Comparison of ENCODE assay signal across 20 mouse cellular contexts in genomic region chr1:52011227-52011626, GRCm38 (mm10). TPM values are rescaled to one million over a fixed set of nuclear protein-coding genes. Genes with fewer than 3 reads are reported as not detected.
DNase-seq lines count a peak whose midpoint lies in the region; ATAC-seq and TF ChIP-seq lines count a peak whose summit lies in the region.
"Had no signal": no experiment of that assay in that cellular context is flagged by ENCODE, and none has a peak within 500 bp of the region (broad histone marks: within the 10 kb centered on the region; RNA-seq: fewer than 3 reads in every experiment).

No protein-coding gene starts in this region.

- TF ChIP-seq EP300 in CH12.LX (IDR thresholded peaks at IDR 0.05; ENCODE audit: low read length): no peak
- no peak for TF ChIP-seq EP300 in liver, postnatal 0 days (IDR thresholded peaks at IDR 0.05; ENCODE audit: low read depth)

- peak; percentile 89 for DNase-seq in heart, adult 11 months
- DNase-seq in heart, postnatal 10 days: no peak
- DNase-seq in CH12.LX (ENCODE audit: extremely low read depth): no peak
- DNase-seq in liver, postnatal 0 days: peak; percentile 16
- DNase-seq in splenic B cell, adult 2 months (ENCODE audit: low read depth, low spot score): peak; percentile 72
- DNase-seq in midbrain, postnatal 0 days (ENCODE audit: low spot score): no peak
- no peak for DNase-seq in left cerebral cortex, adult 8-10 months (ENCODE audit: low spot score in 2 of 2)
- no peak for DNase-seq in cerebellum, postnatal 4 days (ENCODE audit: low spot score in 2 of 2)
- DNase-seq: cerebellum, postnatal 10 days; right cerebral cortex, adult 18-20 months had no signal

- H3K27ac ChIP-seq in CH12.LX (ENCODE audit: insufficient read depth, low read depth): no peak overlapping the region
- no peak overlapping the region for H3K27ac ChIP-seq in liver, postnatal 0 days (ENCODE audit: low read depth)
- H3K27ac ChIP-seq in midbrain, postnatal 0 days (ENCODE audit: low read depth, low read length): no peak overlapping the region
- H3K27ac ChIP-seq: embryonic facial prominence, embryonic 13.5 days; heart, embryonic 13.5 days; hindbrain, embryonic 14.5 days; layer of hippocampus, adult 2 months; liver, embryonic 15.5 days; midbrain, embryonic 12.5 days; neural tube, embryonic 12.5 days; stomach, postnatal 0 days had no signal

- no peaks in the 10 kb centered on the region for H3K27me3 ChIP-seq in CH12.LX (replicated peaks)
- H3K27me3 ChIP-seq in liver, postnatal 0 days (ENCODE audit: insufficient read depth, low read length): no peaks in the 10 kb centered on the region
- no peaks in the 10 kb centered on the region for H3K27me3 ChIP-seq in splenic B cell, adult 2 months (ENCODE audit: control insufficient read depth, insufficient read depth, low read length, poor library complexity, severe bottlenecking)
- H3K27me3 ChIP-seq in midbrain, postnatal 0 days (ENCODE audit: insufficient read depth, low read length): no peaks in the 10 kb centered on the region
- H3K27me3 ChIP-seq: liver, embryonic 15.5 days; neural tube, embryonic 12.5 days had no signal

- H3K4me1 ChIP-seq in CH12.LX (ENCODE audit: control insufficient read depth in 1 of 2, insufficient read depth in 2 of 2): peaks cover 13 to 31% of the 10 kb centered on the region in 2 experiments
- H3K4me1 ChIP-seq in liver, postnatal 0 days (ENCODE audit: insufficient read depth): peaks cover 7% of the 10 kb centered on the region; the same call in 1 of the 2 replicates
- no peaks in the 10 kb centered on the region for H3K4me1 ChIP-seq in midbrain, postnatal 0 days (ENCODE audit: insufficient read depth, low read length)
- H3K4me1 ChIP-seq: liver, embryonic 15.5 days had no signal

- no peak for TF ChIP-seq CTCF in CH12.LX (conservative IDR thresholded peaks at IDR 0.05 in 1 of 2, IDR thresholded peaks at IDR 0.05 in 1 of 2; ENCODE audit: low read depth in 2 of 2, low read length in 2 of 2)
- no peak for TF ChIP-seq CTCF in liver, postnatal 0 days (IDR thresholded peaks at IDR 0.05; ENCODE audit: low read depth)
- TF ChIP-seq CTCF in midbrain, postnatal 0 days (IDR thresholded peaks at IDR 0.05): no peak

- no peak overlapping the region for H3K9ac ChIP-seq in CH12.LX (ENCODE audit: insufficient read depth, low read depth)
- H3K9ac ChIP-seq in liver, postnatal 0 days (replicated peaks): no peak overlapping the region
- no peak overlapping the region for H3K9ac ChIP-seq in midbrain, postnatal 0 days (replicated peaks; ENCODE audit: low read length, poor library complexity, severe bottlenecking)
- H3K9ac ChIP-seq: embryonic facial prominence, embryonic 13.5 days; heart, embryonic 13.5 days; hindbrain, embryonic 14.5 days; liver, embryonic 15.5 days; midbrain, embryonic 12.5 days; neural tube, embryonic 12.5 days had no signal

- intact Hi-C loops in heart, postnatal 10 days (cut with DNase I): no loop called here

- WGBS in liver, postnatal 0 days (ENCODE audit: insufficient replicate concordance): 25% methylated on average over 3 of the region's 3 CpGs
- WGBS in midbrain, postnatal 0 days: 62% methylated on average over 2 of the region's 3 CpGs

- H3K79me2 ChIP-seq in CH12.LX (replicated peaks; ENCODE audit: control insufficient read depth, extremely low read depth, insufficient read depth, poor library complexity, severe bottlenecking): no peaks in the 10 kb centered on the region; the same call in 1 of the 2 replicates

- dilution Hi-C loops in CH12.LX (cut with MboI; ENCODE audit: extremely low pct_ligation_motif_present, extremely low pct_unique_long_range_greater_than_20kb, low sequenced_read_pairs): no loop called here

- no peak for TF ChIP-seq POLR2A in CH12.LX (IDR thresholded peaks at IDR 0.05; ENCODE audit: low read depth, low read length)

- H3K4me3 ChIP-seq in CH12.LX (replicated peaks in 1 of 3; ENCODE audit: low read depth in 2 of 3, low read length in 2 of 3, poor library complexity in 1 of 3): no peak overlapping the region
- no peak overlapping the region for H3K4me3 ChIP-seq in liver, postnatal 0 days (ENCODE audit: low read depth, low read length)
- H3K4me3 ChIP-seq in midbrain, postnatal 0 days (ENCODE audit: low read depth, low read length): no peak overlapping the region
- H3K4me3 ChIP-seq: embryonic facial prominence, embryonic 13.5 days; heart, embryonic 13.5 days; layer of hippocampus, adult 2 months; liver, embryonic 15.5 days; midbrain, embryonic 12.5 days; neural tube, embryonic 12.5 days had no signal

- no peak overlapping the region for H3K4me2 ChIP-seq in CH12.LX (ENCODE audit: insufficient read depth, low read depth, poor library complexity, severe bottlenecking)
- no peak overlapping the region for H3K4me2 ChIP-seq in liver, postnatal 0 days (ENCODE audit: low read depth, low read length)
- no peak overlapping the region for H3K4me2 ChIP-seq in midbrain, postnatal 0 days (ENCODE audit: low read depth, low read length, poor library complexity, severe bottlenecking)
- H3K4me2 ChIP-seq: embryonic facial prominence, embryonic 13.5 days; heart, embryonic 13.5 days; hindbrain, embryonic 14.5 days; liver, embryonic 15.5 days; midbrain, embryonic 12.5 days; neural tube, embryonic 12.5 days had no signal

- peaks cover 2 to 8% of the 10 kb centered on the region in 2 experiments for H3K36me3 ChIP-seq in CH12.LX (replicated peaks in 1 of 2; ENCODE audit: control insufficient read depth in 1 of 2, insufficient read depth in 1 of 2, low read length in 1 of 2)
- H3K36me3 ChIP-seq in liver, postnatal 0 days (replicated peaks; ENCODE audit: insufficient read depth, low read length): no peaks in the 10 kb centered on the region
- H3K36me3 ChIP-seq in splenic B cell, adult 2 months (ENCODE audit: control insufficient read depth, insufficient read depth, low read length, poor library complexity, severe bottlenecking): no peaks in the 10 kb centered on the region
- no peaks in the 10 kb centered on the region for H3K36me3 ChIP-seq in midbrain, postnatal 0 days (ENCODE audit: insufficient read depth, low read length)
- H3K36me3 ChIP-seq: embryonic facial prominence, embryonic 13.5 days; heart, embryonic 13.5 days; liver, embryonic 15.5 days; midbrain, embryonic 12.5 days; neural tube, embryonic 12.5 days had no signal

- in situ Hi-C loops in CH12.LX (cut with MboI; ENCODE audit: low pct_ligation_motif_present, low pct_unique_long_range_greater_than_20kb, low sequenced_read_pairs): no loop called here

- no peaks in the 10 kb centered on the region for H3K9me3 ChIP-seq in CH12.LX (replicated peaks; ENCODE audit: low read length)
- no peaks in the 10 kb centered on the region for H3K9me3 ChIP-seq in liver, postnatal 0 days (ENCODE audit: low read length)
- H3K9me3 ChIP-seq in midbrain, postnatal 0 days (ENCODE audit: low read length): no peaks in the 10 kb centered on the region
- H3K9me3 ChIP-seq: embryonic facial prominence, embryonic 13.5 days; heart, embryonic 13.5 days; liver, embryonic 15.5 days; midbrain, embryonic 12.5 days; neural tube, embryonic 12.5 days had no signal

- TF ChIP-seq RAD21 in CH12.LX (IDR thresholded peaks at IDR 0.05; ENCODE audit: low read depth, low read length): no peak

- peak; percentile 33; the same call in 1 of the 2 replicates for ATAC-seq in liver, postnatal 0 days
- ATAC-seq in midbrain, postnatal 0 days (ENCODE audit: low FRiP score): no peak
- ATAC-seq: forebrain, embryonic 14.5 days had no signal

TF ChIP-seq in CH12.LX, 34 proteins besides CTCF, POLR2A, EP300 and RAD21:
- no peak for TF ChIP-seq RCOR1 (conservative IDR thresholded peaks at IDR 0.05; ENCODE audit: low read depth, low read length)
- no peak for TF ChIP-seq ZMIZ1 (IDR thresholded peaks at IDR 0.05; ENCODE audit: low read depth, low read length)
- TF ChIP-seq MAFK (IDR thresholded peaks at IDR 0.05; ENCODE audit: insufficient replicate concordance, low read length): 0 out of 2 replicates have a peak, but pooled peaks have one; percentile 26

RNA-seq across cellular contexts. Expression of gene Stat4, which starts 24.3 kb away (rescaled TPM):
- total RNA-seq in heart, postnatal 10 days (2021): under 1 TPM; 0.12 to 0.24 TPM
- 9.1 and 17.5 TPM in 2 replicates for total RNA-seq in CH12.LX (2012; rRNA removed)
- 12.2 and 16.7 TPM in 2 replicates for total RNA-seq in CH12.LX (2014; rRNA removed)
- polyA plus RNA-seq in CH12.LX (2012; ENCODE audit: insufficient read length, low read depth): 10.6 and 11.4 TPM in 2 replicates
- 1.1 and 1.4 TPM in 2 replicates for polyA plus RNA-seq in liver, postnatal 0 days (2015; fragmentation: Nextera tagmentation; extraction: Ambion mirVana)
- 0.60 and 0.80 TPM in 2 replicates for total RNA-seq in midbrain, postnatal 0 days (2014; rRNA removed)
- 0.61 and 0.74 TPM in 2 replicates for polyA plus RNA-seq in midbrain, postnatal 0 days (2015; fragmentation: Nextera tagmentation; extraction: Ambion mirVana)
- 1 to 10 TPM; 2.6 to 3.4 (median 2.9) TPM for total RNA-seq in left cerebral cortex, adult 8-10 months (2022)
- total RNA-seq: gastrocnemius, adult 8-10 months had no signal

Comparison
In these comparisons a context has a peak if more than half of its experiments do, and no peak if none do; other contexts are left out.
1. DNase-seq: peak in heart, adult 11 months (single experiment), liver, postnatal 0 days (single experiment) and splenic B cell, adult 2 months (single experiment); none in heart, postnatal 10 days (0 of 2), CH12.LX (single experiment), midbrain, postnatal 0 days (single experiment), left cerebral cortex, adult 8-10 months (0 of 2) and cerebellum, postnatal 4 days (0 of 2).